Mouse (Mus musculus) intestine, postnatal 0 days (tissue): ENCODE measurements around the gene Zfp940. TPM values are rescaled to one million over a fixed set of nuclear protein-coding genes. Genes with fewer than 3 reads are reported as not detected.

ENCODE experiments used
- ATAC-seq: fragments of 200-750 bp; cut with Nextera tagmentation; 2 replicates; pipeline ENCODE4 v1.8.0; 2017; ENCODE audit warnings: mild to moderate bottlenecking, moderate TSS enrichment, moderate library complexity
- H3K27ac ChIP-seq: fragments of 300-500 bp; sonication (generic); 2 replicates; pipeline ENCODE4 v1.5.1; 2014; ENCODE audit warnings: mild to moderate bottlenecking, low read depth, low read length, moderate library complexity
- H3K27me3 ChIP-seq: fragments of 300-500 bp; sonication (generic); replicated peaks from 2 replicates; pipeline ENCODE4 v1.6.1; 2014; ENCODE audit warnings: low read length, mixed read lengths; ENCODE audit not compliant: control insufficient read depth, insufficient read depth
- H3K36me3 ChIP-seq: fragments of 300-500 bp; sonication (generic); 2 replicates; pipeline ENCODE4 v1.6.1; 2014; ENCODE audit warnings: mild to moderate bottlenecking, moderate library complexity; ENCODE audit not compliant: control insufficient read depth, insufficient read depth
- H3K4me1 ChIP-seq: fragments of 300-500 bp; sonication (generic); replicated peaks from 2 replicates; pipeline ENCODE4 v1.6.1; 2014; ENCODE audit warnings: antibody characterized with exemption, low read length, mixed read lengths; ENCODE audit not compliant: control insufficient read depth, insufficient read depth
- H3K4me2 ChIP-seq: fragments of 300-500 bp; sonication (generic); replicated peaks from 2 replicates; pipeline ENCODE4 v1.6.1; 2014; ENCODE audit warnings: low read depth, mild to moderate bottlenecking, moderate library complexity
- H3K4me3 ChIP-seq: fragments of 300-500 bp; sonication (generic); 2 replicates; pipeline ENCODE4 v1.5.1; 2014; ENCODE audit warnings: low read depth, low read length
- H3K9ac ChIP-seq: fragments of 300-500 bp; sonication (generic); 2 replicates; pipeline ENCODE4 v1.6.1; 2014; ENCODE audit warnings: mild to moderate bottlenecking, low read depth, low read length
- H3K9me3 ChIP-seq: fragments of 300-500 bp; sonication (generic); 2 replicates; pipeline ENCODE4 v1.6.1; 2016; ENCODE audit warnings: mixed run types; ENCODE audit not compliant: control insufficient read depth
- CTCF ChIP-seq: sonication (generic); IDR thresholded peaks from 2 replicates; pipeline ENCODE4 v1.5.1; 2016; ENCODE audit warnings: low read depth, mild to moderate bottlenecking, control low read depth, antibody characterized with exemption, moderate library complexity
- WGBS: fragments of 180-500 bp; shearing (Covaris S2); extraction: QIAGEN DNeasy Blood & Tissue Kit; methylation state at CpG from one replicate; pipeline ENCODE4 v1.1.7; 2014; 5-methylcytosine and 5-hydroxymethylcytosine counted together
- polyA plus RNA-seq: library from polyadenylated mRNA; unstranded; fragments of >200 nt; fragmentation: Nextera tagmentation; extraction: Ambion mirVana; gene quantifications from 2 replicates; pipeline ENCODE4 v1.2.1, GENCODE M21; 2015

Gene Zfp940
- polyA plus RNA-seq, 1 experiment from 2014 or later, result 0.98 TPM

- no peak for TF ChIP-seq CTCF
- H3K27ac ChIP-seq, result no peak overlapping the region
- WGBS, result 3% methylated on average over 12 of the region's 12 CpGs
These were observed 38.2 kb downstream of the Zfp940 start for GRCm38 (mm10) chr7:29815061-29815784.

DNA sequence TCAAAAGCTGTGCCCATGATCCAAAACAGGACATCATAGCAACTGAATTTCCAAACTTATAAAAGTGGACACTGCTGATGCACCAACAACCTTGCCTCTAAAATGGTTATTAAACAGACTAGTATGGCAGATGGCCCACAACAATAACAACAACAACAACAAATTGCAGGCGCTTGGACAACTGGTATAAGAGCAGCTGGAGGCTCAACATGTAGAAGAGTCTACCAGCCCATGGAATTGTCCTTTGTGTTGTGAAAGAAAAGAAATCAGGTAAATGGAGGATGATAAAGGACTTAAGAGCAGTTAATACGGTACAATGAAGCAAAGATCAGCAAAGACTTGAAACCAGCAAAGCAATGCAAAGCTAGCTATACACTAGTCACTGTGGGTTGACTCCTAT is 39.1 kb downstream of the Zfp940 start:
- Histone ChIP-seq H3K9ac (no peak overlapping the region), H3K27ac (no peak overlapping the region), H3K4me2 (no peak overlapping the region), H3K27me3 (no peaks in the 10 kb centered on the region), H3K4me1 (0 out of 2 replicates have a peak, but pooled peaks cover 2% of the 10 kb centered on the region), H3K36me3 (no peaks in the 10 kb centered on the region), H3K9me3 (no peaks in the 10 kb centered on the region), H3K4me3 (no peak overlapping the region)
- ATAC-seq, result no peak
- WGBS, result 88% methylated on average over 2 of the region's 2 CpGs
- TF ChIP-seq CTCF, result no peak

More at GRCm38 (mm10) chr7:29815061-29815784, 38.2 kb downstream of the Zfp940 start:
- H3K4me2 ChIP-seq, result peak overlapping the region; percentile 72
- no peaks in the 10 kb centered on the region for H3K9me3 ChIP-seq
- peak overlapping the region; percentile 71 for H3K4me3 ChIP-seq
- peak; percentile 34 for ATAC-seq
- no peaks in the 10 kb centered on the region for H3K36me3 ChIP-seq
- H3K4me1 ChIP-seq, result 0 out of 2 replicates have a peak, but pooled peaks cover 2% of the 10 kb centered on the region
- H3K27me3 ChIP-seq, result no peaks in the 10 kb centered on the region
- H3K9ac ChIP-seq, result peak overlapping the region; percentile 70; the same call in 1 of the 2 replicates

DNA sequence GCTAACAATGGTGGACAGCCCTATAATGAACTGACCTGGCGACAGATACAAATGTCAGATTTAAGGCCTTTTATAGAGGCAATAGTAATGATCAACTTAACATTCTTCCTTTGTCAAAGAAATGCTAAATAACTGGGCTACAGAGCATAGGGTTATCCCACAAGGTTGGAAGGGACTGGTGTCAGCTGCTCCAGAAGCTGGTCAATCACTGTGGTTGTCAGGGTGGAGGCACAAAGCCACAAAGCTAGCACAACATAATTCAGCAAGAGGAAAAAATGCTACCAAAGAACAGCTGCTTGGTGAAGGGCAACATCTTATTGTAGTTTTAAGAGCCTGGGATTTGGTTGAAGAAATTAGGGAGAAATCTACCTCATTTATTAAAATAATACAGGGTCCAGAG is 41.2 kb downstream of the Zfp940 start:
- Histone ChIP-seq H3K9ac (no peak overlapping the region), H3K27me3 (no peaks in the 10 kb centered on the region), H3K4me1 (no peaks in the 10 kb centered on the region), H3K27ac (no peak overlapping the region), H3K36me3 (no peaks in the 10 kb centered on the region), H3K4me2 (no peak overlapping the region), H3K9me3 (no peaks in the 10 kb centered on the region), H3K4me3 (no peak overlapping the region)
- no peak for TF ChIP-seq CTCF
- no peak for ATAC-seq
- 92% methylated on average over 1 of the region's 1 CpGs for WGBS

DNA sequence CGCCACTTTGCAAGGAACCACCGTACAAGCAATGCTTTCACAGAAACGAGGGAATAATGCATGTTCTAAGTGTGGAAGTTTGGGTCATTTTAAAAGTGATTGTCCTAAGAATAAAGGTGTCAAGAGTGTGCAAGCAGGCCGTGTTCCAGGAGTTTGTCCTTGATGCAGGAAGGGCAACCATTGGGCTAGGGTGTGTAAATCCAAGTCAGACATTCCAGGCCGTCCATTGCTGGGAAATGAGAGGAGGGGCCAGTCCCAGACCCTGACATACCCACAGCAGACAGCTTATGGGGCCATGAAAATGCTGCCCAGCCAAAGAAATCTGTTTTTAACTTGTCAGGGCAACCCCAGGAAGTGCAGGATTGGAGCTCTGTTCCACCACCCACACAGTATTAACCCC is 46.4 kb downstream of the Zfp940 start:
- no peaks in the 10 kb centered on the region for H3K36me3 ChIP-seq
- H3K27me3 ChIP-seq, result no peaks in the 10 kb centered on the region
- WGBS, result 81% methylated on average over 5 of the region's 5 CpGs
- no peaks in the 10 kb centered on the region for H3K4me1 ChIP-seq
- no peak overlapping the region for H3K4me3 ChIP-seq
- no peak for TF ChIP-seq CTCF
- no peak for ATAC-seq
- H3K27ac ChIP-seq, result no peak overlapping the region
- no peak overlapping the region for H3K4me2 ChIP-seq
- no peaks in the 10 kb centered on the region for H3K9me3 ChIP-seq
- no peak overlapping the region for H3K9ac ChIP-seq

DNA sequence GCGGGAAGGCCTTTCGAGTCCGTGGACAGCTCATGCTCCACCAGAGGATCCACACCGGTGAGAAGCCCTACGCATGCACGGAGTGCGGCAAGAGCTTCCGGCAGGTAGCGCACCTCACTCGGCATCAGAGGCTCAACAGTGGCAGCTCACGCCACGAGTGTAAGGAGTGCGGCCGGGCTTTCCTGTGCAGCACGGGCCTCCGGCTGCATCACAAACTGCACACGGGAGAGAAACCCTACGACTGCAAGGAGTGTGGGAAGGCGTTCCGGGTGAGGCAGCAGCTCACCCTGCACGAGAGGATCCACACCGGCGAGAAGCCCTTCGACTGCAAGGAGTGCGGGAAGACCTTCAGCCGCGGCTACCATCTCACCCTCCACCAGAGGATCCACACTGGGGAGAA is 60.6 kb downstream of the Zfp940 start:
- Histone ChIP-seq H3K4me2 (peak overlapping the region; percentile 27; the same call in 1 of the 2 replicates), H3K27me3 (no peaks in the 10 kb centered on the region), H3K4me3 (no peak overlapping the region), H3K9ac (no peak overlapping the region), H3K27ac (no peak overlapping the region; the same call in 1 of the 2 replicates), H3K36me3 (peaks cover 7% of the 10 kb centered on the region; the same call in 1 of the 2 replicates), H3K4me1 (no peaks in the 10 kb centered on the region), H3K9me3 (no peaks in the 10 kb centered on the region)
- no peak for TF ChIP-seq CTCF
- ATAC-seq, result no peak
- WGBS, result 46% methylated on average over 27 of the region's 27 CpGs

DNA sequence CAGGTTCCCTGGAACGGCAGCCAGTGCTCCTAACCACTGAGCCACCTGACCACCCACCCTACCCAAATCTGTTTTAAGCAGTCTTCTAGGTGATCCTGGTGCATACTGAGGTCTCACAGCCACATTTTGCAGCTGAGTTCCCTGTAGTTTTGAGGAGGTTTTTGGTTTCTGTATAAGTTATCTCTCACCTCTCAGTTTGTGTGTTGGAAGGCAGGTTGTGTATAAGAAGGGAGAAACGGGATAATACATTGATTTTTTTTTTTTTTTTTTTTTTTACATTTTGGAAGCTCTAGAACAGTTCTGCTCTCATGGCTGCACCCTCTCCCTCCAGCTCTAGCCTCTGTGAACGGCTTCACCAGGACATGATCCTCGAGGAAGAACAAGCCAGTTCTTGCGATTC is 67.6 kb downstream of the Zfp940 start:
- H3K27ac ChIP-seq, result no peak overlapping the region
- no peak for TF ChIP-seq CTCF
- H3K27me3 ChIP-seq, result no peaks in the 10 kb centered on the region
- H3K4me1 ChIP-seq, result no peaks in the 10 kb centered on the region
- 78% methylated on average over 5 of the region's 5 CpGs for WGBS
- peak overlapping the region; percentile 98; the same call in 1 of the 2 replicates for H3K4me2 ChIP-seq
- 0 out of 2 replicates have a peak overlapping the region, but pooled peaks have one; percentile 11 for H3K4me3 ChIP-seq
- no peaks in the 10 kb centered on the region for H3K9me3 ChIP-seq
- H3K36me3 ChIP-seq, result no peaks in the 10 kb centered on the region
- H3K9ac ChIP-seq, result no peak overlapping the region
- ATAC-seq, result no peak
